Mouse (Mus musculus) ES-Bruce4 (cell line): ENCODE results near the gene Sult5a1.

ENCODE experiments used
- CTCF ChIP-seq: IDR thresholded peaks from one replicate; pipeline ENCODE4 v1.8.1; 2011; ENCODE audit warnings: low read depth, low read length
- EP300 ChIP-seq: IDR thresholded peaks from 2 replicates; pipeline ENCODE4 v1.6.1; 2011; ENCODE audit warnings: low read depth, low read length; ENCODE audit not compliant: insufficient read depth
- POLR2A ChIP-seq: IDR thresholded peaks from one replicate; pipeline ENCODE4 v1.8.1; 2011; ENCODE audit warnings: low read length; ENCODE audit not compliant: insufficient read depth

DNA sequence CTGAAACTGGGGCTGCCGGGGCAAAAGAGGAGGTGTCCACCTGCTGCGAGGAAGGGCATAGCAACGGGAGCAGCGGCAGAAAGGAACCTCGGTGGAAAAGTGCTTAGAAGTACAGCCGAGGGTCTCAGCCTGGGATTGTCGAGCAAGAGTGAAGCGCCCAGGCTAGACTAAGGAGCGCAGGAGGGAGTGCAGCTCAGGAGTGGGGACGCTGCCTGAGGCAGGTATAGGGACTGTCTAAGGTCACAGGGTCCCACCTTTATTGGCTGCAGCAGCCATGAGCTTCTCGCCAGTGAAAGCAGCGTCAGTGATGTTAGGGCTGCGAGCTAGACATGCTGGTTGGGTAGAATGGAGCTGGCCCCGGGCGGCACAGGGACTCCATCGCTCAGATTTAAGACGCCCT lies 40.4 kb downstream of the Sult5a1 start:
- TF ChIP-seq POLR2A (no peak), CTCF (no peak), EP300 (no peak)
